Mouse (Mus musculus) T-cell, adult 66 days (primary cell): ENCODE results near the gene Cdk5r1. TPM values are rescaled to one million over a fixed set of nuclear protein-coding genes. Genes with fewer than 3 reads are reported as not detected.

Experiments
- total RNA-seq, 2 experiments: library from RNA; stranded (reverse); gene quantifications; 3 replicates in 1 of 2; 4 replicates in 1 of 2; pipeline ENCODE4 v1.2.4; 2023

Cdk5r1 gene
- total RNA-seq = 1 to 10 TPM; 4.3 to 4.8 TPM

GRCm38 (mm10) chr11:80476222-80477189, at the start of gene Cdk5r1:
Gene Cdk5r1 (plus strand): TSS chr11:80477023.

GRCm38 (mm10) chr11:80428381-80429008, 48.3 kb upstream of the Cdk5r1 start, which contains the start of gene Psmd11:
Gene Psmd11 (plus strand): TSS chr11:80428615.

Other genes starting within 250 kb of the Cdk5r1 start
- 1 to 10 TPM in 1 of 2 experiments, under 1 TPM in 1; 0.77 to 1.1 TPM for gene Rhbdl3, start 176.1 kb upstream of the Cdk5r1 start, total RNA-seq
- 10 to 100 TPM; 15.6 to 16.1 TPM for gene 5730455P16Rik, start 99.0 kb upstream of the Cdk5r1 start, total RNA-seq
- gene Zfp207, start 93.7 kb upstream of the Cdk5r1 start, total RNA-seq = 100 to 1,000 TPM; 180 to 210 TPM
- gene Psmd11, start 48.4 kb upstream of the Cdk5r1 start, total RNA-seq = 100 to 1,000 TPM; 104 to 120 TPM